Mouse (Mus musculus) lung, postnatal 0 days (tissue): ENCODE data around the gene Fabp2.

Experiments
- CTCF ChIP-seq: IDR thresholded peaks from 2 replicates; pipeline ENCODE4 v1.5.1; 2016; ENCODE audit warnings: antibody characterized with exemption, mild to moderate bottlenecking
- EP300 ChIP-seq: IDR thresholded peaks from 2 replicates; pipeline ENCODE4 v1.6.1; 2016; ENCODE audit warnings: antibody characterized with exemption, mild to moderate bottlenecking, control low read depth

DNA sequence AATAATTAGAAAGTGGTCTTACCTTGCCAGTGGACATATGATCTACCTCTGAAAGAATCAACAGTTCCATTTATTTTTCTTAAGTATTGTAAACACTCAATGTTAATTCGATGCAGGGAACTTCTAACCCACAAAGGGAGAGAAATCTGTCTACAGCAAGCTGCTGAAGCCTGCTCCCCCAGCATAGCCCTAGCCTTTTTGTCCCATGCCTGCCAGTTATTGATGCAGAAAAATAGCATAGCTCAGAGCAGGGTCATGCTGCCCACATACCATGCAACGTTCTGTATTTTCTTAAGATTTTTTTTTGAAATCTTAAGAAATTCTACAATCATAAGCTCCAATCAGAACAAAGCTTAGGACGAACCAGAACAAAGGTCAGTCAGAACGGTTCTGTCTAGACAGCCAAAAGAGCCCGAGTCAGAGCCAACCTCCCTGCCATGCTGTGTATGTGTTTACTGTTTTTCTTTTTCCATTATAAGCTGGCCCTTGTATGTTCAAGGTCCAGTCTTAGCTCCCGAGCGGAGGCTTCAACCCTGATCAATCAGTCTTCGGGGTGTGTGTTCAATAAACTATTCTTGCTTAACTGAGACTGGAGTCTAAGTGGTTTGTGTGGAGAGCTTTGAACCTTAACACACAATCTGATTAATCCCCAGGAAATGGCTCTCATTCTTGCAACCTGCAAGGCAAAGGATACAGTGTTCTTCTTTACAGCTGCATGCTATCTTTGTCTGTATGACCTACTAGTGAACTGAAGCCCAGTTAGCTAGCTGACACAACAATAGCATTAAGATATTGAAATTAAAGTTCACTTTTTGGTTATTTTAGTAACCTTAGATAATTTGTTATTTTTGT, 27.0 kb downstream of the Fabp2 start:
- TF ChIP-seq CTCF (no peak), EP300 (no peak)
